Mouse (Mus musculus): Measurements from ENCODE around the gene Gm21992.
A peak's percentile ranks its signal among the peaks of the same experiment; 100 is the strongest.

GRCm38 (mm10) chr19:4755565-4756192 lies 55.7 kb downstream of the Gm21992 start:
- TF ChIP-seq CTCF (IDR thresholded peaks at IDR 0.05; ENCODE audit: extremely low read depth, insufficient read depth, low read length) = peak; percentile 96
- peak; percentile 43; the same call in 1 of the 2 replicates for TF ChIP-seq POLR2A (IDR thresholded peaks at IDR 0.05; ENCODE audit: extremely low read depth, insufficient read depth, low read length)

Measured in cortical plate, adult 2 months (tissue).